Mouse (Mus musculus) liver, embryonic 12.5 days (tissue): ENCODE results near the gene Helb. TPM values are rescaled to one million over a fixed set of nuclear protein-coding genes. Genes with fewer than 3 reads are reported as not detected.

Source experiments
- polyA plus RNA-seq: library from polyadenylated mRNA; unstranded; fragments of >200 nt; fragmentation: Nextera tagmentation; extraction: Ambion mirVana; gene quantifications from 2 replicates; pipeline ENCODE4 v1.2.1, GENCODE M21; 2016

The Helb gene
- polyA plus RNA-seq, 1 experiment from 2014 or later = 10.0 TPM

Other genes starting within 250 kb of the Helb start
- gene Tmbim4, start 88.6 kb upstream of the Helb start, polyA plus RNA-seq = 76.1 and 86.1 TPM in 2 replicates
- gene Irak3, start 89.1 kb upstream of the Helb start, polyA plus RNA-seq = 0.63 and 0.82 TPM in 2 replicates
- 55.2 and 55.5 TPM in 2 replicates for gene Llph, start 114.1 kb upstream of the Helb start, polyA plus RNA-seq